Mouse (Mus musculus) 416B (cell line): Measurements from ENCODE around the gene Gstcd.

Experiments
- DNase-seq: peaks from one replicate; pipeline ENCODE4 v3.0.0; 2011; ENCODE audit warnings: low read depth

The Gstcd gene

GRCm38 (mm10) chr3:133026977-133027376, 64.9 kb downstream of the Gstcd start:
- DNase-seq: no peak

- no peak for DNase-seq
These were observed 84.6 kb downstream of the Gstcd start for GRCm38 (mm10) chr3:133007250-133007649.

GRCm38 (mm10) chr3:132996299-132996698, 95.5 kb downstream of the Gstcd start:
- DNase-seq: no peak

GRCm38 (mm10) chr3:132995904-132996267, 95.9 kb downstream of the Gstcd start:
- DNase-seq: no peak

GRCm38 (mm10) chr3:132995172-132995903, 96.5 kb downstream of the Gstcd start:
- no peak for DNase-seq

- DNase-seq: no peak
These were observed 105.6 kb downstream of the Gstcd start for GRCm38 (mm10) chr3:132986188-132986587.

GRCm38 (mm10) chr3:132983845-132984485, 107.9 kb downstream of the Gstcd start:
- DNase-seq: no peak

GRCm38 (mm10) chr3:132981968-132982367, 109.9 kb downstream of the Gstcd start:
- no peak for DNase-seq

GRCm38 (mm10) chr3:132979781-132980461, 111.9 kb downstream of the Gstcd start:
- DNase-seq: peak; percentile 15

GRCm38 (mm10) chr3:132966255-132966654, 125.6 kb downstream of the Gstcd start:
- DNase-seq: peak; percentile 17

GRCm38 (mm10) chr3:132964715-132965507, 126.9 kb downstream of the Gstcd start:
- DNase-seq: no peak

- no peak for DNase-seq
These were observed 129.0 kb downstream of the Gstcd start for GRCm38 (mm10) chr3:132962631-132963361.

- DNase-seq: no peak
These were observed 141.3 kb downstream of the Gstcd start for GRCm38 (mm10) chr3:132950529-132950880.

GRCm38 (mm10) chr3:132949791-132950528, 141.9 kb downstream of the Gstcd start, which contains the start of gene Npnt:
Gene Npnt, minus strand, starts transcription at chr3:132950291.
- DNase-seq: no peak

- DNase-seq: no peak
These were observed 142.4 kb downstream of the Gstcd start for GRCm38 (mm10) chr3:132949380-132949790.

- DNase-seq: no peak
These were observed 143.5 kb downstream of the Gstcd start for GRCm38 (mm10) chr3:132948298-132948795.

GRCm38 (mm10) chr3:132946086-132946485, 145.7 kb downstream of the Gstcd start:
- no peak for DNase-seq

GRCm38 (mm10) chr3:132945669-132946068, 146.2 kb downstream of the Gstcd start:
- no peak for DNase-seq

GRCm38 (mm10) chr3:132944609-132945008, 147.2 kb downstream of the Gstcd start:
- DNase-seq: no peak

- DNase-seq: no peak
These were observed 147.6 kb downstream of the Gstcd start for GRCm38 (mm10) chr3:132944193-132944592.

- no peak for DNase-seq
These were observed 149.1 kb downstream of the Gstcd start for GRCm38 (mm10) chr3:132942778-132943177.
